9 mouse cellular contexts compared by ENCODE assay signal in genomic region chr9:57641022-57641421, GRCm38 (mm10). TPM values are rescaled to one million over a fixed set of nuclear protein-coding genes. Genes with fewer than 3 reads are reported as not detected.
DNase-seq lines count a peak whose midpoint lies in the region; ATAC-seq and TF ChIP-seq lines count a peak whose summit lies in the region.
"Had no signal": no experiment of that assay in that cellular context is flagged by ENCODE, and none has a peak within 500 bp of the region (broad histone marks: within the 10 kb centered on the region; RNA-seq: fewer than 3 reads in every experiment).

No protein-coding gene starts in this region.

- peaks cover 60% of the 10 kb centered on the region for H3K4me1 ChIP-seq in lung, postnatal 0 days (ENCODE audit: insufficient read depth, low read depth, low read length)
- H3K4me1 ChIP-seq in intestine, embryonic 14.5 days (replicated peaks; ENCODE audit: control insufficient read depth, insufficient read depth, low read length) = peaks cover 68% of the 10 kb centered on the region
- H3K4me1 ChIP-seq in neural tube, embryonic 15.5 days = peaks cover 78% of the 10 kb centered on the region

- peak; percentile 39 for DNase-seq in gastrocnemius, adult 18-20 months (ENCODE audit: low spot score)
- no peak for DNase-seq in gastrocnemius, postnatal 25 days
- DNase-seq in lung, postnatal 0 days (ENCODE audit: low spot score) = no peak
- no peak for DNase-seq in lung, postnatal 14 days
- DNase-seq in intestine, embryonic 14.5 days (ENCODE audit: low spot score) = no peak
- no peak for DNase-seq in right cerebral cortex, postnatal 36 days (ENCODE audit: low spot score in 2 of 2)
- no peak for DNase-seq in thymus, postnatal 25 days

- H3K9ac ChIP-seq in lung, postnatal 0 days (replicated peaks; ENCODE audit: low read depth) = no peak overlapping the region
- no peak overlapping the region for H3K9ac ChIP-seq in intestine, embryonic 14.5 days (ENCODE audit: low read length)
- H3K9ac ChIP-seq in neural tube, embryonic 15.5 days (replicated peaks) = 0 out of 2 replicates have a peak overlapping the region, but pooled peaks have one; percentile 17

- H3K9me3 ChIP-seq in lung, postnatal 0 days (ENCODE audit: low read length) = no peaks in the 10 kb centered on the region
- no peaks in the 10 kb centered on the region for H3K9me3 ChIP-seq in intestine, embryonic 14.5 days (ENCODE audit: control insufficient read depth, low read length)
- H3K9me3 ChIP-seq in neural tube, embryonic 15.5 days (replicated peaks) = no peaks in the 10 kb centered on the region

- 79% methylated on average over 1 of the region's 1 CpGs for WGBS in lung, postnatal 0 days
- 63% methylated on average over 1 of the region's 1 CpGs for WGBS in intestine, embryonic 14.5 days
- 70% methylated on average over 1 of the region's 1 CpGs for WGBS in neural tube, embryonic 15.5 days

- TF ChIP-seq CTCF in lung, postnatal 0 days (IDR thresholded peaks at IDR 0.05) = no peak

- ATAC-seq in lung, postnatal 0 days = no peak
- no peak for ATAC-seq in intestine, embryonic 14.5 days (replicated peaks; ENCODE audit: low FRiP score, low TSS enrichment, low read depth)
- ATAC-seq in neural tube, embryonic 15.5 days (ENCODE audit: low FRiP score) = no peak

- no peak overlapping the region for H3K4me3 ChIP-seq in lung, postnatal 0 days (ENCODE audit: low read depth, low read length)
- H3K4me3 ChIP-seq in intestine, embryonic 14.5 days (ENCODE audit: low read depth, low read length) = no peak overlapping the region
- no peak overlapping the region for H3K4me3 ChIP-seq in neural tube, embryonic 15.5 days (replicated peaks)

- no peak for TF ChIP-seq EP300 in lung, postnatal 0 days (IDR thresholded peaks at IDR 0.05)

- H3K36me3 ChIP-seq in lung, postnatal 0 days (ENCODE audit: insufficient read depth, low read length) = no peaks in the 10 kb centered on the region
- peaks cover 10% of the 10 kb centered on the region for H3K36me3 ChIP-seq in intestine, embryonic 14.5 days (ENCODE audit: control insufficient read depth, insufficient read depth, low read length)
- no peaks in the 10 kb centered on the region for H3K36me3 ChIP-seq in neural tube, embryonic 15.5 days

- H3K27ac ChIP-seq in lung, postnatal 0 days (ENCODE audit: low read length) = peak overlapping the region; percentile 85; the same call in 1 of the 2 replicates
- H3K27ac ChIP-seq in intestine, embryonic 14.5 days (ENCODE audit: low read depth) = peak overlapping the region; percentile 81; the same call in 1 of the 2 replicates
- peak overlapping the region; percentile 69; the same call in 1 of the 2 replicates for H3K27ac ChIP-seq in neural tube, embryonic 15.5 days (replicated peaks)

- peak overlapping the region; percentile 35 for H3K4me2 ChIP-seq in lung, postnatal 0 days (replicated peaks; ENCODE audit: low read depth, low read length)
- H3K4me2 ChIP-seq in intestine, embryonic 14.5 days (ENCODE audit: low read length) = peak overlapping the region; percentile 46
- peak overlapping the region; percentile 44 for H3K4me2 ChIP-seq in neural tube, embryonic 15.5 days

- no peaks in the 10 kb centered on the region for H3K27me3 ChIP-seq in lung, postnatal 0 days (replicated peaks; ENCODE audit: insufficient read depth, low read length)
- H3K27me3 ChIP-seq in intestine, embryonic 14.5 days (replicated peaks; ENCODE audit: control insufficient read depth, insufficient read depth, low read length) = no peaks in the 10 kb centered on the region
- H3K27me3 ChIP-seq in neural tube, embryonic 15.5 days (replicated peaks) = no peaks in the 10 kb centered on the region

RNA-seq across cellular contexts. Expression of gene Csk, which starts 12.4 kb away (rescaled TPM):
- 1 to 10 TPM; 6.4 to 9.8 TPM for total RNA-seq in gastrocnemius, adult 18-20 months (2021)
- total RNA-seq in gastrocnemius, postnatal 25 days (2021) = 10 to 100 TPM in 1 of 2 experiments, 1 to 10 TPM in 1; 8.4 to 13.0 TPM
- polyA plus RNA-seq in lung, postnatal 0 days (2015; fragmentation: Nextera tagmentation; extraction: Ambion mirVana) = 25.6 and 27.3 TPM in 2 replicates
- polyA plus RNA-seq in intestine, embryonic 14.5 days (2014; fragmentation: Nextera tagmentation; extraction: Ambion mirVana) = 28.0 and 31.4 TPM in 2 replicates
- 43.1 and 50.0 TPM in 2 replicates for polyA plus RNA-seq in neural tube, embryonic 15.5 days (2015; fragmentation: Nextera tagmentation; extraction: Ambion mirVana)

RNA-seq across cellular contexts. Expression of gene Lman1l, which starts 20.4 kb away (rescaled TPM):
- not detected for total RNA-seq in gastrocnemius, adult 18-20 months (2021)
- not detected for total RNA-seq in gastrocnemius, postnatal 25 days (2021)
- not detected in 2 replicates for polyA plus RNA-seq in lung, postnatal 0 days (2015; fragmentation: Nextera tagmentation; extraction: Ambion mirVana)
- not detected in 2 replicates for polyA plus RNA-seq in intestine, embryonic 14.5 days (2014; fragmentation: Nextera tagmentation; extraction: Ambion mirVana)
- not detected in 2 replicates for polyA plus RNA-seq in neural tube, embryonic 15.5 days (2015; fragmentation: Nextera tagmentation; extraction: Ambion mirVana)
- polyA plus RNA-seq: neural tube, embryonic 11.5 days had no signal

RNA-seq across cellular contexts. Expression of gene Cplx3, which starts 34.9 kb away (rescaled TPM):
- not detected for total RNA-seq in gastrocnemius, adult 18-20 months (2021)
- total RNA-seq in gastrocnemius, postnatal 25 days (2021) = not detected
- not detected in 2 replicates for polyA plus RNA-seq in lung, postnatal 0 days (2015; fragmentation: Nextera tagmentation; extraction: Ambion mirVana)
- polyA plus RNA-seq in intestine, embryonic 14.5 days (2014; fragmentation: Nextera tagmentation; extraction: Ambion mirVana) = not detected in 2 replicates
- polyA plus RNA-seq in neural tube, embryonic 15.5 days (2015; fragmentation: Nextera tagmentation; extraction: Ambion mirVana) = 0.11 and 0.23 TPM in 2 replicates

RNA-seq across cellular contexts. Expression of gene Cyp1a2, which starts 42.5 kb away (rescaled TPM):
- not detected for total RNA-seq in gastrocnemius, adult 18-20 months (2021)
- not detected for total RNA-seq in gastrocnemius, postnatal 25 days (2021)
- polyA plus RNA-seq in lung, postnatal 0 days (2015; fragmentation: Nextera tagmentation; extraction: Ambion mirVana) = 0.07 TPM in 1 of 2 replicates, not detected in the other
- not detected in 2 replicates for polyA plus RNA-seq in intestine, embryonic 14.5 days (2014; fragmentation: Nextera tagmentation; extraction: Ambion mirVana)
- not detected in 2 replicates for polyA plus RNA-seq in neural tube, embryonic 15.5 days (2015; fragmentation: Nextera tagmentation; extraction: Ambion mirVana)
- polyA plus RNA-seq: neural tube, embryonic 11.5 days had no signal

RNA-seq across cellular contexts. Expression of gene Cyp1a1, which starts 46.7 kb away (rescaled TPM):
- total RNA-seq in gastrocnemius, adult 18-20 months (2021) = under 1 TPM; 0.24 to 0.37 TPM
- total RNA-seq in gastrocnemius, postnatal 25 days (2021) = under 1 TPM; 0.21 to 0.31 TPM
- polyA plus RNA-seq in lung, postnatal 0 days (2015; fragmentation: Nextera tagmentation; extraction: Ambion mirVana) = 9.0 and 13.0 TPM in 2 replicates
- not detected in 2 replicates for polyA plus RNA-seq in intestine, embryonic 14.5 days (2014; fragmentation: Nextera tagmentation; extraction: Ambion mirVana)
- polyA plus RNA-seq in neural tube, embryonic 15.5 days (2015; fragmentation: Nextera tagmentation; extraction: Ambion mirVana) = 0.09 and 0.12 TPM in 2 replicates
- polyA plus RNA-seq: neural tube, embryonic 11.5 days had no signal
